Mouse (Mus musculus): ENCODE results near the gene Lbr.

DNA sequence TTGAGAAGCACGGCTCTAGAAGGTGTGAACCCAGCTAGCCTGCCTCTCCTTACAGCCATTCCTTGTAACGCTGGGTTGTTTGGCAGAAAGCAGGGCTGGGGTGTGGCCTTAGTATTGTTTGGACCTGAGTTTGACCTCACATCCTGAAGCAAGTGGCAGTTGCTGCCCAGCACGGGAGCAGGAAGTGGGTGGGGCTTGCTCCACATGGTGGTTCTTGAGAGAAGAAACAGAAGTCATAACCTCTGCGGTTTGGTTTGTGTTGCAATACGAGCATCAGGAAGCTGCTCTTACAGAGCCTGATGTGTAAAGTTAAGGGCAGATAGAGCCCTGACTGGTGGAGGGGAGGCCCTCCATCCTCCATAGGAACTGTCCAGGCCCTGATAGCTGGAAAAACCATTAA, 17.8 kb upstream of the Lbr start:
- TF ChIP-seq MAFK (IDR thresholded peaks at IDR 0.05; ENCODE audit: insufficient read depth, low read depth, low read length) (no peak), CHD2 (IDR thresholded peaks at IDR 0.05; ENCODE audit: low read depth, low read length) (no peak), ZC3H11A (IDR thresholded peaks at IDR 0.05; ENCODE audit: borderline replicate concordance, low read depth, low read length) (no peak)
